In genomic region chr9:55332476-55332875, GRCm38 (mm10) we compare ENCODE assay signal across 15 mouse cellular contexts. TPM values are rescaled to one million over a fixed set of nuclear protein-coding genes. Genes with fewer than 3 reads are reported as not detected.
DNase-seq lines count a peak whose midpoint lies in the region; ATAC-seq lines count a peak whose summit lies in the region.
"Had no signal": no experiment of that assay in that cellular context is flagged by ENCODE, and none has a peak within 500 bp of the region (broad histone marks: within the 10 kb centered on the region; RNA-seq: fewer than 3 reads in every experiment).

No protein-coding gene starts in this region.

- intact Hi-C loops in heart, postnatal 25 days (cut with DNase I) = no loop called here

- peak overlapping the region; percentile 22; the same call in 1 of the 2 replicates for H3K4me2 ChIP-seq in heart, embryonic 14.5 days (ENCODE audit: low read length)
- H3K4me2 ChIP-seq in midbrain, embryonic 16.5 days (ENCODE audit: low read length) = peak overlapping the region; percentile 33
- H3K4me2 ChIP-seq: liver, embryonic 11.5 days; lung, embryonic 14.5 days had no signal

- H3K4me3 ChIP-seq in heart, embryonic 14.5 days (ENCODE audit: control insufficient read depth in 1 of 2, insufficient read depth in 1 of 2, low read depth in 1 of 2, low read length in 2 of 2) = no peak overlapping the region
- no peak overlapping the region for H3K4me3 ChIP-seq in midbrain, embryonic 16.5 days (ENCODE audit: low read depth, low read length)
- H3K4me3 ChIP-seq in midbrain, embryonic 10.5 days = no peak overlapping the region

- 51% methylated on average over 5 of the region's 5 CpGs for WGBS in heart, embryonic 14.5 days
- WGBS in midbrain, embryonic 16.5 days = 54% methylated on average over 5 of the region's 5 CpGs
- WGBS in midbrain, embryonic 10.5 days = 49% methylated on average over 5 of the region's 5 CpGs

- no peak overlapping the region for H3K27ac ChIP-seq in heart, embryonic 14.5 days (replicated peaks in 1 of 2; ENCODE audit: control insufficient read depth in 1 of 2, insufficient read depth in 1 of 2, low read depth in 2 of 2, low read length in 2 of 2)
- H3K27ac ChIP-seq in midbrain, embryonic 16.5 days (ENCODE audit: low read length) = peak overlapping the region; percentile 32; the same call in 1 of the 2 replicates
- H3K27ac ChIP-seq in midbrain, embryonic 10.5 days (replicated peaks) = no peak overlapping the region
- H3K27ac ChIP-seq: macrophage had no signal

- H3K9me3 ChIP-seq in heart, embryonic 14.5 days (ENCODE audit: control insufficient read depth, low read length) = no peaks in the 10 kb centered on the region
- H3K9me3 ChIP-seq in midbrain, embryonic 16.5 days (replicated peaks; ENCODE audit: control insufficient read depth, low read length, poor library complexity, severe bottlenecking) = no peaks in the 10 kb centered on the region
- no peaks in the 10 kb centered on the region for H3K9me3 ChIP-seq in midbrain, embryonic 10.5 days (replicated peaks)

- H3K36me3 ChIP-seq in heart, embryonic 14.5 days (ENCODE audit: control insufficient read depth, insufficient read depth, low read length) = no peaks in the 10 kb centered on the region
- H3K36me3 ChIP-seq in midbrain, embryonic 16.5 days (ENCODE audit: control insufficient read depth, insufficient read depth, low read length) = no peaks in the 10 kb centered on the region
- H3K36me3 ChIP-seq in midbrain, embryonic 10.5 days = no peaks in the 10 kb centered on the region

- no peak overlapping the region for H3K9ac ChIP-seq in heart, embryonic 14.5 days (ENCODE audit: low read length)
- 0 out of 2 replicates have a peak overlapping the region, but pooled peaks have one; percentile 40 for H3K9ac ChIP-seq in midbrain, embryonic 16.5 days (ENCODE audit: low read depth, low read length)
- H3K9ac ChIP-seq: lung, embryonic 14.5 days had no signal

- peaks cover 3 to 5% of the 10 kb centered on the region in 2 experiments; a peak in 2 of 4 replicates for H3K4me1 ChIP-seq in heart, embryonic 14.5 days (ENCODE audit: control insufficient read depth in 2 of 2, insufficient read depth in 2 of 2, low read length in 2 of 2)
- peaks cover 22% of the 10 kb centered on the region for H3K4me1 ChIP-seq in midbrain, embryonic 16.5 days (ENCODE audit: control insufficient read depth, insufficient read depth, low read length)
- H3K4me1 ChIP-seq in midbrain, embryonic 10.5 days = peaks cover 13% of the 10 kb centered on the region

- no peak for ATAC-seq in heart, embryonic 14.5 days (ENCODE audit: insufficient number of reproducible peaks, insufficient read depth, low FRiP score, low read depth)
- no peak for ATAC-seq in midbrain, embryonic 16.5 days

- DNase-seq in cerebellum, adult 11-12 months = peak; percentile 54
- no peak for DNase-seq in cerebellum, adult 11 months
- DNase-seq in heart, postnatal 25 days (ENCODE audit: low spot score) = no peak
- no peak for DNase-seq in midbrain, embryonic 10.5 days (ENCODE audit: low spot score)
- DNase-seq in skeletal muscle tissue, adult 2 months (ENCODE audit: low read depth, low spot score) = peak; percentile 17
- no peak for DNase-seq in layer of hippocampus, postnatal 36 days
- DNase-seq: gastrocnemius, postnatal 36 days; thymus, postnatal 4 days had no signal

- peaks cover 37% of the 10 kb centered on the region for H3K27me3 ChIP-seq in heart, embryonic 14.5 days (ENCODE audit: control insufficient read depth, insufficient read depth, low read length)
- H3K27me3 ChIP-seq in midbrain, embryonic 16.5 days (ENCODE audit: control insufficient read depth, insufficient read depth, low read depth, low read length) = no peaks in the 10 kb centered on the region
- peaks cover 45% of the 10 kb centered on the region for H3K27me3 ChIP-seq in midbrain, embryonic 10.5 days (ENCODE audit: low read depth, poor library complexity, severe bottlenecking)

RNA-seq across cellular contexts. Expression of gene Tmem266, which starts 5.8 kb away (rescaled TPM):
- 0.16 TPM in 1 of 2 replicates, not detected in the other for polyA plus RNA-seq in heart, embryonic 14.5 days (2014; fragmentation: Nextera tagmentation; extraction: Ambion mirVana)
- total RNA-seq in heart, postnatal 25 days (2021) = 1 to 10 TPM; 1.8 to 1.9 TPM
- polyA plus RNA-seq in midbrain, embryonic 16.5 days (2015; fragmentation: Nextera tagmentation; extraction: Ambion mirVana) = 6.8 and 7.0 TPM in 2 replicates
- polyA plus RNA-seq in midbrain, embryonic 10.5 days (2016; fragmentation: Nextera tagmentation; extraction: Ambion mirVana) = 0.31 and 0.62 TPM in 2 replicates
- 1 to 10 TPM; 5.0 to 6.7 TPM for total RNA-seq in layer of hippocampus, postnatal 36 days (2021)
- total RNA-seq: CH12.LX; monocyte, adult 5-6 weeks had no signal
- polyA plus RNA-seq: liver, embryonic 11.5 days had no signal

RNA-seq across cellular contexts. Expression of gene Nrg4, which starts 5.8 kb away (rescaled TPM):
- 1.7 and 2.0 TPM in 2 replicates for polyA plus RNA-seq in heart, embryonic 14.5 days (2014; fragmentation: Nextera tagmentation; extraction: Ambion mirVana)
- total RNA-seq in heart, postnatal 25 days (2021) = 1 to 10 TPM; 1.2 TPM
- polyA plus RNA-seq in midbrain, embryonic 16.5 days (2015; fragmentation: Nextera tagmentation; extraction: Ambion mirVana) = 1.3 and 1.4 TPM in 2 replicates
- polyA plus RNA-seq in midbrain, embryonic 10.5 days (2016; fragmentation: Nextera tagmentation; extraction: Ambion mirVana) = 0.87 and 1.0 TPM in 2 replicates
- total RNA-seq in layer of hippocampus, postnatal 36 days (2021) = 1 to 10 TPM in 1 of 2 experiments, not detected in 1; 1.1 TPM

Comparison
In these comparisons a context has a peak if more than half of its experiments do, and no peak if none do; other contexts are left out.
1. DNase-seq: peak in cerebellum, adult 11-12 months (single experiment) and skeletal muscle tissue, adult 2 months (single experiment); none in cerebellum, adult 11 months (single experiment), heart, postnatal 25 days (single experiment), midbrain, embryonic 10.5 days (single experiment) and layer of hippocampus, postnatal 36 days (0 of 2).